Mouse (Mus musculus) lung, embryonic 14.5 days (tissue): ENCODE data around the gene Anks1b. TPM values are rescaled to one million over a fixed set of nuclear protein-coding genes. Genes with fewer than 3 reads are reported as not detected.
A peak's percentile ranks its signal among the peaks of the same experiment; 100 is the strongest.

Experiments used
- ATAC-seq: fragments of 200-750 bp; cut with Nextera tagmentation; 2 replicates; pipeline ENCODE4 v1.8.0; 2017; ENCODE audit warnings: mild to moderate bottlenecking, moderate TSS enrichment, moderate library complexity; ENCODE audit not compliant: insufficient read depth
- DNase-seq: peaks from one replicate; pipeline ENCODE4 v3.0.0-alpha.2; 2015
- H3K27ac ChIP-seq: fragments of 300-500 bp; sonication (generic); 2 replicates; pipeline ENCODE4 v1.5.1; 2014; ENCODE audit warnings: low read depth, mild to moderate bottlenecking, moderate library complexity
- H3K27me3 ChIP-seq: fragments of 300-500 bp; sonication (generic); 2 replicates; pipeline ENCODE4 v1.6.1; 2014; ENCODE audit warnings: low read length, control low read depth; ENCODE audit not compliant: insufficient read depth
- H3K36me3 ChIP-seq: fragments of 300-500 bp; sonication (generic); 2 replicates; pipeline ENCODE4 v1.6.1; 2014; ENCODE audit warnings: control low read depth; ENCODE audit not compliant: insufficient read depth
- H3K4me1 ChIP-seq: fragments of 300-500 bp; sonication (generic); 2 replicates; pipeline ENCODE4 v1.6.1; 2014; ENCODE audit warnings: antibody characterized with exemption, control low read depth; ENCODE audit not compliant: insufficient read depth
- H3K4me2 ChIP-seq: fragments of 300-500 bp; sonication (generic); 2 replicates; pipeline ENCODE4 v1.6.1; 2014; ENCODE audit warnings: mild to moderate bottlenecking
- H3K4me3 ChIP-seq: fragments of 300-500 bp; sonication (generic); 2 replicates; pipeline ENCODE4 v1.5.1; 2014; ENCODE audit warnings: low read depth, low read length
- H3K9ac ChIP-seq: fragments of 300-500 bp; sonication (generic); 2 replicates; pipeline ENCODE4 v1.6.1; 2014
- H3K9me3 ChIP-seq: fragments of 300-500 bp; sonication (generic); 2 replicates; pipeline ENCODE4 v1.6.1; 2016; ENCODE audit warnings: low read depth, low read length, control low read depth
- CTCF ChIP-seq: IDR thresholded peaks from 2 replicates; pipeline ENCODE4 v1.5.1; 2016; ENCODE audit warnings: antibody characterized with exemption, low read depth
- WGBS: fragments of 180-500 bp; shearing (Covaris S2); extraction: QIAGEN DNeasy Blood & Tissue Kit; methylation state at CpG from one replicate; pipeline ENCODE4 v1.1.7; 2014; 5-methylcytosine and 5-hydroxymethylcytosine counted together
- polyA plus RNA-seq: library from polyadenylated mRNA; unstranded; fragments of >200 nt; fragmentation: Nextera tagmentation; extraction: Ambion mirVana; gene quantifications from 2 replicates; pipeline ENCODE4 v1.2.1, GENCODE M21; 2014

Anks1b gene
- polyA plus RNA-seq, 1 experiment from 2014 or later = 1.2 TPM

- no peaks in the 10 kb centered on the region for H3K9me3 ChIP-seq
- no peaks in the 10 kb centered on the region for H3K36me3 ChIP-seq
- H3K27me3 ChIP-seq = peaks cover 29% of the 10 kb centered on the region; the same call in 1 of the 2 replicates
- no peak overlapping the region for H3K4me2 ChIP-seq
- WGBS = 87% methylated on average over 10 of the region's 10 CpGs
- no peak for DNase-seq
- no peak overlapping the region for H3K27ac ChIP-seq
- H3K9ac ChIP-seq = no peak overlapping the region
- H3K4me3 ChIP-seq = no peak overlapping the region
- H3K4me1 ChIP-seq = no peaks in the 10 kb centered on the region
- ATAC-seq = no peak
- no peak for TF ChIP-seq CTCF
Measured at GRCm38 (mm10) chr10:90968247-90968646, 1094.9 kb downstream of the Anks1b start.

GRCm38 (mm10) chr10:90969355-90970174, 1096.3 kb downstream of the Anks1b start:
- Histone ChIP-seq H3K27me3 (peaks cover 29% of the 10 kb centered on the region; the same call in 1 of the 2 replicates), H3K27ac (no peak overlapping the region), H3K9ac (peak overlapping the region; percentile 29; the same call in 1 of the 2 replicates), H3K4me3 (peak overlapping the region; percentile 42), H3K4me2 (peak overlapping the region; percentile 85), H3K4me1 (no peaks in the 10 kb centered on the region), H3K36me3 (no peaks in the 10 kb centered on the region), H3K9me3 (no peaks in the 10 kb centered on the region)
- no peak for TF ChIP-seq CTCF
- ATAC-seq (peak; percentile 40; the same call in 1 of the 2 replicates), DNase-seq (peak; percentile 40)
- 2% methylated on average over 72 of the region's 72 CpGs for WGBS

- no peak overlapping the region for H3K9ac ChIP-seq
- ATAC-seq = no peak
Measured at GRCm38 (mm10) chr10:90970560-90970959, 1097.3 kb downstream of the Anks1b start.

GRCm38 (mm10) chr10:90974084-90974483, 1100.8 kb downstream of the Anks1b start:
- H3K36me3 ChIP-seq = no peaks in the 10 kb centered on the region
- no peak overlapping the region for H3K27ac ChIP-seq
- no peaks in the 10 kb centered on the region for H3K9me3 ChIP-seq
- ATAC-seq (no peak), DNase-seq (no peak)
- no peak overlapping the region for H3K4me3 ChIP-seq
- no peak overlapping the region for H3K4me2 ChIP-seq
- WGBS = 63% methylated on average over 2 of the region's 2 CpGs
- H3K27me3 ChIP-seq = peaks cover 12% of the 10 kb centered on the region; the same call in 1 of the 2 replicates
- TF ChIP-seq CTCF = no peak
- H3K9ac ChIP-seq = no peak overlapping the region
- no peaks in the 10 kb centered on the region for H3K4me1 ChIP-seq

More at GRCm38 (mm10) chr10:90970560-90970959, 1097.3 kb downstream of the Anks1b start:
- H3K9me3 ChIP-seq = no peaks in the 10 kb centered on the region
- DNase-seq = no peak
- no peak for TF ChIP-seq CTCF
- no peak overlapping the region for H3K27ac ChIP-seq
- H3K27me3 ChIP-seq = peaks cover 29% of the 10 kb centered on the region; the same call in 1 of the 2 replicates
- no peak overlapping the region for H3K4me2 ChIP-seq
- WGBS = 36% methylated on average over 4 of the region's 4 CpGs
- H3K36me3 ChIP-seq = no peaks in the 10 kb centered on the region
- H3K4me1 ChIP-seq = no peaks in the 10 kb centered on the region
- H3K4me3 ChIP-seq = no peak overlapping the region

- H3K9me3 ChIP-seq = no peaks in the 10 kb centered on the region
- H3K9ac ChIP-seq = no peak overlapping the region
- peaks cover 8% of the 10 kb centered on the region; the same call in 1 of the 2 replicates for H3K27me3 ChIP-seq
- H3K4me2 ChIP-seq = no peak overlapping the region
- no peaks in the 10 kb centered on the region for H3K4me1 ChIP-seq
- no peak overlapping the region for H3K27ac ChIP-seq
- WGBS = 58% methylated on average over 6 of the region's 6 CpGs
- no peaks in the 10 kb centered on the region for H3K36me3 ChIP-seq
- no peak for DNase-seq
- no peak for TF ChIP-seq CTCF
- no peak overlapping the region for H3K4me3 ChIP-seq
- no peak for ATAC-seq
Measured at GRCm38 (mm10) chr10:90974491-90974890, 1101.2 kb downstream of the Anks1b start.

- ATAC-seq = no peak
- H3K36me3 ChIP-seq = no peaks in the 10 kb centered on the region
- no peak overlapping the region for H3K9ac ChIP-seq
- H3K27me3 ChIP-seq = no peaks in the 10 kb centered on the region
- no peaks in the 10 kb centered on the region for H3K9me3 ChIP-seq
- H3K27ac ChIP-seq = no peak overlapping the region
- H3K4me2 ChIP-seq = no peak overlapping the region
- peaks cover 3% of the 10 kb centered on the region; the same call in 1 of the 2 replicates for H3K4me1 ChIP-seq
- no peak for DNase-seq
- no peak for TF ChIP-seq CTCF
- no peak overlapping the region for H3K4me3 ChIP-seq
- 81% methylated on average over 4 of the region's 4 CpGs for WGBS
Measured at GRCm38 (mm10) chr10:90981811-90982210, 1108.5 kb downstream of the Anks1b start.

GRCm38 (mm10) chr10:90983046-90983445, 1109.7 kb downstream of the Anks1b start:
- WGBS = 55% methylated on average over 8 of the region's 8 CpGs
- ATAC-seq = peak; percentile 58
- Histone ChIP-seq H3K4me3 (no peak overlapping the region), H3K9me3 (no peaks in the 10 kb centered on the region), H3K27ac (no peak overlapping the region), H3K4me1 (peaks cover 3% of the 10 kb centered on the region; the same call in 1 of the 2 replicates), H3K36me3 (no peaks in the 10 kb centered on the region), H3K9ac (no peak overlapping the region), H3K4me2 (no peak overlapping the region), H3K27me3 (no peaks in the 10 kb centered on the region)
- DNase-seq = peak; percentile 82
- no peak for TF ChIP-seq CTCF
